Mouse (Mus musculus): ENCODE measurements around the gene Cd82.

Cd82 gene

DNA sequence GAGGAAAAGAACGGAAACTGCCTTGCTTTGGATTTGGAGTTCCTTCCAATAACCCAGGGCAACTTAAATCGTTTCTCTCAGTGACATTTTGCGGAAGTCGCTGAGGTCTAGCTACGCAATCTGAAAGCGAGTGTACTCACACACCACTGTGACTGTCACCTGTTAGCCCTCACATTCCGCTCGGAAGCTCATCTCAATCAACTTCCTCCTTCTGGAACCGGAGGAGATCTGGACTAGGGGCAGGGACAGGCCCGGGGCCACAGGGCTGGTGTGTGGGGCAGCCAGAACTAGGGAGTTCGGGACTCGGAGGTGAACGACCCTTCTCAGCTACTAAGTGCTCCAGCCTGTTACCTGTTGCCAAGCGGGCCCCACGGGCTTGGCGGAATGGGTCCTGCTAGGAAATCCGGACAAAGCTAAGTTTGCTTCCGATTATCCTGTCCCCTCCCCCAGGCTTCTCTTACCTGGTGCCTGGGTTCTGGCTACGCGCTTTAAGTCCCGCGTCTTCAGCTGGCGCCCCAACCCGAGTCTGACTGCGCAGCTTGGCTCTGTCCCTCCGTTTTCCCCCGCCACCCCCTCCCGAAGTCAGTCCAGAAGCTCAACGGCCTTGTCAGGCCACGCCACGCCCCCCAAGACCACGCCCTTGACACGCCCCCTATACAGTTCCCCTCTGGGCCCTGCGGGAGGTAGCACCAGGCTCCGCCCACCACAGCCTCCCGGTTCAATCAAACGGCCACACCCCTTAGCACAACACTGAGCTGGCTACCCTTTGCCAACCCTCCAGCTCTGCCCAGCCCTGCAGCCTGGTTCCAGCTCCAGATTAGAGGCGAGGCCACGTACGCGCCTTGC lies 848 bp downstream of the Cd82 start:
- peak; percentile 99 for DNase-seq

DNA sequence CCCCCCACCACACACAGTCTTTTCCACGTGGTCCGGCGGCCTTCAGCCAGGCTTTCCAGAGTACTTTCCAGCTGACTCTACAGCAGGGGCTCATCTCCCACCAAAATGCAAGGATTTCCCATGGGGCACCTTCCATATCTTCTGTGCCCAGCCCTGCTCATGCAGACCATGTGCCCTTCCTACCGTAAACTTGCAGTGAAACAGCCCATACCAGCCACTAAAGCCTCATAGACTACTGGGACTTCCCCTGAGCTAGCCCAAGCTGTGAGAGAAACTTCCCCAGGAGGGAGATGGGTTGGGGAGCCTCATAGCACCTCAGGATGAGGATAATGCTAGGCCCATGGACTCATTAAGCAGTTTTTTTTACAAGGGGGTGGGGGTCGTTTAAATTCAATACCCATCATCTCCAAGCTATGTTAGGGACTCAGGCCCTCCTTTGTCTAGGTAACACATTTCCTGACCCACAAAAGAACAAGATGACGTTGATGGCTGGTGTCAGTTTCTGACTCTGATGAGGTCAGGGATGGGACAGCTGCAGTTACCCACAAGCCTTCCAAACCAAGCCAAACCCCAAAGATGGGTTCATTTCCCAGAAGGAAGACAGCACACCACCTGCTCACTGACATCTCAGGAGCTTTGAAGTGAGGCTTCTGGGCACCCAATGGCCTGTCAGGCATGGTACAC lies 2.0 kb downstream of the Cd82 start:
- DNase-seq = no peak

DNA sequence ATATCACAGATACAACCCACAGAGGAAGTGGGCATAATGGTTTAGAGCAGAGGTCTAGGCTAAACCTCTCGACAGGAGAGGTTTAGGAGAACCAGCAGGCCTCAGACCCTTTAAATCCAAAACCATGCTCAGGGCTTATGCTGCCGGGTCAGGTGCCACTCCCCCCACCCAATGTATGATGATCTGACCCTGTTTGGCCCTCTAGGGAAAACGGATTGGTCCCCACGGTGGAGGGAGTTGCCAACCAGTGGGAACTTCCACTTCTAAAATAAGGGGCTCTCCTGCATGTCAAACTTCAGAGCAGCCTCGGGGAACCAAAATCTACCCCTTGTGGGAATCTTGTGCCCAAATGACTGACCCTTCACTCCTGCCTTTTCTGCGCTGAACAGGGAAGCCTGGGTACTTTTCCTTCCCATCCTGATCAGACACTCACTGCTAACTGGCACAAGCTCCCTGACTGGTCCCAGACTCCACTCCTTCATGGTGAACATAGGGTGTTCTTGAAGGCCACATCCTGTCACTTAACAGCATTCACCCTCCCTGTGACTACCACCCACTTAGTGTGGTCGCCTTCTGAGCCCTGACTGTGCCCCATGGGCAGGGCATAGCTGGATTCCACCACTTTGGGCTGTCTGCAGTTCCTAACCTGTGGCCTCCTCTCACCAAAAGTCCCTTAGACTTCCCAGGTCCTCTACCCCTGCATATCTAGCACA lies 3.6 kb downstream of the Cd82 start:
- peak; percentile 53 for DNase-seq

DNA sequence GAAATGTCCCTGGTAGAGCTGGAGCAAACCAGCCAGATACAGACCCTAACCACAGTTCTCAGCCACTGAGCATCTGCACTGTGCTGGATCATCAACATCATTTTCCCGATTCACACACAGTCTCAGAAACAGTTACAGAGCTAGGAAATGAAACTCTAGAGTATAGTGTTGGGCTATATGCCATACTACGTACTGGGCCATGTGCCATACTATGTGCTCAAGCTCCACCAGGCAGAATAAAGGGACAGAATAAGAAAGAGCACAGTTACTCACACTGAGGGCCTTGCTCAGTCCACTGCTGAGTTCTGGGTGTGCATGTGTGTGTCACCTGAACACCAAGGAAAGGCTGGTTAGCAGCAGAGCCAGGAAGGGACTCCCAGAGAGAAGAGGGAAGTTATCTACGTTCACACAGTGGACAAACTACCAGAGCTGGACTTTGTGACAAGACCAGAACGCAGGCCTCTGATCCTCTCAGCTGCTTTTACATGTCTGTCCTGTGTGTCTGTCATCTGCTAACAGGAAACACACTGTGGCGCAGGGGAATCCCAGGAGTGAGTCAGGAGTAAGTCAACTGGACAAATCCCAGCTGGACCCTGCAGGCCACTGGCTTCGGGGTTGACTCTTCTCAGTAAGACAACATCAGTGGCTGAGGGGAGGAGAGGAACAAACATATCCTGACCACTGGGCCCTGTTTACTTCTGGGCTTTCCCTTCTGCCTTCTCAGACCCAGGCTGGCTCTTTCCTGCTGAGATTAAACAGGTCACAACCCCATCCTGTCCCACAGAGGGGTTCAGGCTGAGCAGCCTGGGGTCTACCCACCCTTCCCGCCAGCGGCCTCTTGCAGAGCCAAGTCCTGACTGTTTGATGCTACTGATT lies 4.4 kb downstream of the Cd82 start:
- peak; percentile 68 for DNase-seq

DNA sequence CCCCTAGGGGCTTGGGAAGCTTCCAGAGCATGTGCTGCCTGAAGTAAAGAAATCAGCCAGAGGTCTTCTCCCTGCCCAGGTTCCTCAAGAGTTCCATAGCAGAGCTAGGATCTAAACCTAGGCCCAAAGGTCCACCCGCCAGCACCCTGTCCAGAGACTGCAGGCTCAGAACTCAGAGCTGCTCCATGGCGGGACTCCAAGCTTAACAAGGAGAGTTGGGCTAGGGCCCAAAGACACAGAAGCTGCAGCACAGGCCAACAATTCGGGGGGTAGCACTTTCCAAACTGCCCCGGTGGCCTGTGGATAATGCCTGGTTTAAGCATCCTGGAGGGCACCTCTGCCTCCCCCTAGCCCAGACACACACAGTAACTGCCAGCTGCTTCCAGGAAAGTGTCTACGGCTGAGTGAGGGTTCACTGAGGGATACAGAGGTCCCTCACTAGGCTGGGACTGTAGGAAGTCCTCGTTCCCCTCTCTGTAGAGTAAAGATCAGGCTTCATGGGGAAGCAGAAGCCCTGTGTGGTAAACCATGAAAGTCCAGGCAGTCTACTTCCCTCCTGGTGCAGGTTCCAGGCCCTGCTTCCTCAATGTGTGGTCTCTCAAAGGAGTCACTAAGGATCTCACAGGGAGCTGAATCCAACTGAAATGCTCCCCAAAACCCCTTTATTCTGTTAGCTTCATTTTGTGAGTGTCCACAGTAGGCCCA lies 5.4 kb downstream of the Cd82 start:
- DNase-seq = no peak

DNA sequence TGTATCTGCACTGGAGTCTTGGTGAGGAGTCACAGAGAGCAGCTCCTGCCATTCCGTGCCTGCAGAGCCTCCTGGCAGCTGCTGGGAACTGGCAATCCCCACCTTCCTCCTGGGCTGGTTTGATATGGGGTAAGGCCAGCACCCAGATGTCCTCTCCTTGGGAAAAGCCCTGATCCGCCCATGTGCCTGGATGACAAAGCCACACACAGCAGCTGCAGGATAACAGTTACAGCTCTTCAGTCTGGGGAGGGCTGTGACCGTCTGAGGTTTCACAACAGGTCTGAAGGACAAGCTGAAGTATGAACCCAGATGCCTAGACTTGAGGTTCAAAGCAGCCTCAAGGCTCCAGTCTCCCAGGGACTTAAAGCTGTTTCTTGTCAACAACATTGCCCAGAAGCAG lies 6.8 kb downstream of the Cd82 start:
- no peak for DNase-seq

DNA sequence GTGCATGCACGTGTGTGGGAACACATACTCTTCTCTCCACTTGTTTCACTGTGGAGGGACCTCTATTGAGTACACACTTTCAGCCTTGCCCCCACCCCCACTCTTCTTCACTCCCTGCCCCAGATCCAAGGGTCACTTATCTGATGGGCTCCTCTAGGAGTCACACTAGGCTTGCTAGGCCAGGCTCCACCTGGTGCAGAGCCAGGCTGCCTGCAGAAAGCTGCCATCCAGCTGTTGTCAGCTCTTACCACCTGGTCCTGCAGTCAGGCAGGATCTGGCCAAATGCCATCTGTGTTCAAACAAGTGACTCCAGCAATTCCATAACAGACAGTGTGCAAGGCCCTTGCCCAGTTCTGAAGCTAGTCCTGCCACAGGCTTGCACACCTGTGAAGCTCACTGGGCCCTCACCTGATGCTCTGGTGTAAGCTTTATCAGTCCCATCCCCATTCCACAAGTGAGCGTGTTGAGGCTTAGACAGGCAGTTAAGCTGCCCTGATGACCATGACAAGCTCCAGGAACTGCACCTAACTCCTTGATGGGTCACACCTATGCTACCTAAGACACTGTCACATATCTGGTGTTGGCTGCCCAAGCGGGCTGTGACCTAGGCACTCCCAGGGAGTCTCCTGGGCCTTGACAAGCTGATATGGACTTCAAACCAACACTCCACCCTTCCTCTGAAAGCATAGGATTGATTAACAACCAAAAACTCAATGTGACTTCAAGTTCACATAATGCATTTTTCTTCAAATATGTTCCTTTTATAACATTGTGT lies 7.9 kb downstream of the Cd82 start:
- peak; percentile 49 for DNase-seq

DNA sequence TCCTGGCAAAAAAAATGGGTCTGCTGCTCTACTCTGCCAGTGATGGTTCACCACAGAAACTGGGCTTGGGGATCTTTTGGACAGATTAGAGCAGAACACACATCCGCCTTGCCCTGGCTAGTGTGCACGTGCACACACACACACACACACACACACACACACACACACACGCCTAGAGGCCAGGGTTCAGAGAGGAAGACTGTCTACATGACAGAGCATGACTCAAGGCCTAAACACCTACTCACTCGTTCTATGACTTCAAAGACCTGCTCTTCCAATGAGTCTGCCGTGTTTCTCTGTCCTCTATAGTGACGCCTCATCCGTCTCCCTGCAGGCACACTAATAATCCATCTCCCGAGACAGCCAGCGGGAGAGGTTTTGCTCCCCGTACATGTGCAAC lies 8.6 kb downstream of the Cd82 start:
- no peak for DNase-seq

DNA sequence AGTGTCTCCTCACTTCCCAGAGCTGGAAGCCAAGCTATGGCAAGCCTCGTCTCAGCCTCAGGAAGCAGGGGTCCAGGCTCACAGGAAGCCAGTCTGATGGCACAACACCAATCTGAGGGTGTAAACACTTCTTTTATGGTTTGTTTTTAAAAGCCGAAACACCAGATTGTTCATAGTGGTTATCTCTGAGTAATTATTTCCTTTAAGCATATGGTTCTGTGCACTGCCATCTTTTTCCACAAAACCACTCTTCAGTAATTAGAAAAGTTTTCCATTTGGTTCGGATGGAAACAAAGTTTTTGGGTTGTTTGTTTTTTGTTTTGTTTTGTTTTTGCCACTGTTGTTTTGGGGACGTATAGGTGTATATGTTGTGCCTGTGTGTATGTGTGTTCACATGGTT lies 9.9 kb downstream of the Cd82 start:
- no peak for DNase-seq

DNA sequence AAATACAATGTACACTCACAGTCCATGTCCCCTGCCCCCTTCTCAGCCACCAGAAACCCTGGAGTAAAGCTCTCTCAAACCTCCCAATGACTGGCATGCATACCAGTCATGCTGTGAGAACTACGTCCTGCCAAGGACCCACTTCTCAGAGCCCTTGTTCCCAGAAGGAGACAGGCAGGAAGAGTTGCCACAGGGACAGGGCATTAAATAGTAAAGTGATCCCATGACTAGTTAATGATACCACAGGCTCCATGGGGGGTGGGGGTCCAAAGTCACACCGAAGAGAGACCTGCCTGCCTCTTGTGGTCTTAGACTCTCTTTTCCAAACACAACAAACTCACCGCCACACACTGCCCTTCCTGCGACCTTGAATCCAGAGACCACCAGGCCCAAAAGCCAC lies 10.4 kb downstream of the Cd82 start:
- no peak for DNase-seq

DNA sequence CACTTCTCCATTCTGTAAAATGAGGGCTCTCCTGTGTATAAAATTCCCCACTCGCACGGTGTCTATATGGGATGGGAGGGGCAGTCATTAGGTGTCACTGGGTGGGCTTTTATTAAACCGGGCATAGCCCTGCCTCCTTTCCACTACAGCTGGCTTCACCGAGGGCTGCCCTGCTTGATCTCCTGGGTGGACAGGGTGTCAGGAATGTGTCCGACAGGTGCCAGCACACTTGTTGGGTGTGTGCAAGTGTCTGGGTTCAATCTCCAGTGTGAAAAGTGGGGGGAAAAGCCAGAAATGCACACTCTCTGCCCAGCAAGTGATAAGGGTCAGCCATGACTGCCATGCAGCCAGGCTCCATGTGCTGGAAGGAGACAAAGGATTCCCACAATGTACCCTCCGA lies 10.9 kb downstream of the Cd82 start:
- DNase-seq = no peak

DNA sequence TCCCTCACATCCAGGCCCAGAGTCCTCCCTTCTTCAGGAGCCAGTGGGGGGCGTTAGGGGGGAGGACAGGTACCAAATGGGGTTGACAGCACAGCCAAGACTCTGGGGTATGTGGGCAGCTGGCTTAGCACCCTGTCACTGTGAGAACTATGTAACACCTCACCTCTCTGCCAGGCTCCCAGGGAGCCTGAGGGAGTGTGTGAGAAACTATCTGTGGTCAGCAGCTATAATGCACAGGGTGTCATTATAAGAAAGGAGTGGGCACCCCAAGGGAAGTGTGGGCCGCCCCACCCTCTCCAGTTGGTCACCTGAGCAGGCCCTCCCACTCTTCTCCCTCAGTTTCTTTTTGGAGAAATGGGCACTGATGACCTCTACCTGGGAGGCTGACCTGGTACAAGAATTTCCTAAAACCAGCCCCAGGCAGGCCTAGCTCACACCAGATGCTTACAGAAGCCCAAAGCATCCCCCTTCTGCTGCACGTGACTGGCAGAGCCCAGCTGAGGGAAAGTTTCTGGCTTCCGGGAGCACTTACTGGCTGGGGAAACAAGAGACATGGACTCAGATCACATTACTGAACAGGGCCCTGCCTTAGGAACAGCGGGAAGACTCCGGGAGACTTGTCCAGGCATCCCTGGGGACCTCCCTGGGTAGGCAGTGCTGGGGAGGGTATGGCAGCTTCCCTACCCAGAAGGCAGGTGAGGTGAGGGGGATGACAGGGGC lies 11.6 kb downstream of the Cd82 start:
- DNase-seq = no peak

DNA sequence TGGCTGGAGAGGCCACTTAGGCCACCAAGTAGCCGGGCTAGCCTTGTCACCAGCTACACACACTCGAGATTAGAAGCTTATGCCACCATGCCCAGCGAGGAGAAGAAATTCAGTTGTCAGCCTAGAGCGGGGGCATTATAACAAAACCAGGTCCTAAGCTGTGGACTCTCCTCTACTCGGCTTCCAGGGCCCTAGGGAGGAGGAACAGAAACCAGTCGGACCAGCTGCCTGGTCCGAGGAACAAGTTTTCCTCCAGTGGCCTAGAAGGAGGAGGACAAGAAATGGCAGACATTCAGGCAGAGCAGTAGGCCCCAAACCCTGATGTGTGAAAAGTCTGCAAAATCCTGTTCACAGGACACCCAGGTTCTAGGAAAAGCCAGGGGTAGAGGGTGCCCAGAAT lies 12.2 kb downstream of the Cd82 start:
- no peak for DNase-seq

DNA sequence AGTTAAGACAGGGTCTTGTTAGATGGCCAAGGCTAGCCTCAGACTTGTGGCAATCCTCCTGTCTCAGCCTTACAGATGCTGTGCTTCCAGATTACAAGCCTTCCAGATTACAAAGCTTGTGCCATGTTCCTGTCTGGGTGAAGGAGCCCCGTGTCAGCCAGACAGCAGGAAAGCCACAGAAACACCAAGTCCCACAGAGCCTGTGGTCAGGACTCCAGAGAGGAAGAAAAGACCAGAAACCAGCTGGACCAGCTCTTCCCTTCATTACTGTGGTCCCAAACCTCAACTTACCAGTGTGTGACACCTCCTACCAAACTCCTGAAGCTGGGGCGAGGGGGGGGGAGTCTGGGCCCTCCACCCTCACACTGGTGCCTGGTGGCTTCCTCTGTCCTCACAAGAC lies 13.3 kb downstream of the Cd82 start:
- no peak for DNase-seq

DNA sequence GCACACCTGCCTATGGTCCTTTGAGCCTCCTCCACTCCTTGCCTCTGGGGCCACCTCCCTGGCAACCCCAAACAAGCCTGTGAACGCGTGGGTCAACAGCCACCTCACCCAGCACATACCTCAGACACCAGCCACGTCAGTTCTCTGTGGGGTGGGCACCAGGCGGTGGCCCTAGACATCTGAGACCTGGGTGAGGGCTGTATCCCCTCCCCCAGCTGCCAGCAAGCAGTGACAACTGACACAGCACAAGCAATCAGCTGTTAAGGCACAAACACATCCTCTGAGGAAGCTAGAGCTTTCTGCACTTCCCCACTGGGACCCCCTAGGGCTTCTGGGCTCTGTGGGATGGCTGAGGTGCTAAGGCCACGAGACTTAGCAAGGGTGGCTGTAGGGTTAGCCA lies 14.2 kb downstream of the Cd82 start:
- DNase-seq = no peak

DNA sequence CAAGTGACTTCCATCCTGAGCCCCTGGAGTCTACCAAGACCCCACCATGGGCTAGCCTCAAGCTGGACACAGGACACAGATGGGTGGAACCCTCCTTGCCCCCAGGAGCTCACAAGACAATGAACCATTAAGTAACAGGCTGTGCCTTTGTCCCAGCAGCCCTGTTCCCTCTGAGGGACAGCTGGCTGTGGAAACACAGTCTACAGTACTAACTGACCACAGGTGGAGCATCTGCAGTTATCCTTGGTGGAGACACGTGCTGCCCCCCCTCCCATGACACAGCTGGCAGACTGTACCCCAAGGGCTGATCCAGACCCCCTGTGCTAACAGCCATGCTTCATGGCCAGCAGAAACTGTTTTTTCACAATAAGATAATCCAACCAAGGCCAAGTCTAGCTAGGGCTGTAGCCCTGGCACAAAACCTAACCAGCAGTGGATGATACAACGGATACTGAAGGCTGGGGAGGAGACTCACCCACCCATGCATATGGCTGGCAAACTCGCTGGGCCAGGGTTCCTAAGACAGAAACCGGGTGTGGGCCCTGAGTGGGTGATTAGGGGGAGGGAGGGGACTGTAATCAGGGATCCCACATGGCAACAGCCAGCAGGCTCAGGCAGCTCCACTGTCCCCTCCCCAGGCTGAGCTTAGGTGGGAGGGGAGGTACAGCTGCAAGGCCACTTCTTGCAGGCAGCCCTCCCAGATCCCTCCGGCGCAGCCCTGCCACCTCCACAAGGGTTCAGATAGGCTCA lies 15.3 kb downstream of the Cd82 start:
- no peak for DNase-seq

DNA sequence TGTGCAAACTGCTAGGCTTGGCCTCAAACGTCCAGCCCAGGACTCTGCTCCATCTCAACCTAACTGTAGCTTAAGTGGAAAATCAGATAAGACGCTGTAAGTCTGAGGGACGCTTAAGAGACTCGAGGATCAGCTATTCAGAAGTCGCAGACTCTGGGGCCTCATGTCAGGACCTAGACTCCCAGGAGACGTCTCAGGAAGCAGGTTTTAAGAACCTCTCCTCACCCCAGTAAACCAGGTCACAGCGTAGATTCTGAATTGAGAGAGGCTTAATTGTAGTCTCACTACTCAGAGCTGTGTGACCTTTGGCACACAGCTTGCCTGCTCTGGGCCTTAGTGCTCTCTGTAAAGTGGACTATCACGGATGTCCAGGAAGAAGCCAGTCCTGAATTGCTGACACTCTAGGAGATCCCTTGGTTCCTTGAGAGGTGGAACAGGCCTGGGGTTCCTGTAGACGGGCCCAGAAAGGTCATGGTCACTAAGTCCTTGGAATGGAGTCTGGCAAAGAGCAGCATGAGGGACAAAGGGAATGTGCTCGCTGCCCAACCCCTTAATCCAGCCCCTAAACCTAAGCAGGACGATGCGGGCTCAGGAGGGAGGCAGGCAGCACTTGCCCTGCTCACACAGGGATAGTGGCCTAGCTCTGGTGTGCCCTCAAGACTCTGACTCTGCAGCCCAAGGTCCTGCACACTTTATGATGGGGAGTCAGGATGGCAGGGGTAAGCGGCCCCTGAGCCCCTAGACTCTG lies 16.2 kb downstream of the Cd82 start:
- DNase-seq = no peak

DNA sequence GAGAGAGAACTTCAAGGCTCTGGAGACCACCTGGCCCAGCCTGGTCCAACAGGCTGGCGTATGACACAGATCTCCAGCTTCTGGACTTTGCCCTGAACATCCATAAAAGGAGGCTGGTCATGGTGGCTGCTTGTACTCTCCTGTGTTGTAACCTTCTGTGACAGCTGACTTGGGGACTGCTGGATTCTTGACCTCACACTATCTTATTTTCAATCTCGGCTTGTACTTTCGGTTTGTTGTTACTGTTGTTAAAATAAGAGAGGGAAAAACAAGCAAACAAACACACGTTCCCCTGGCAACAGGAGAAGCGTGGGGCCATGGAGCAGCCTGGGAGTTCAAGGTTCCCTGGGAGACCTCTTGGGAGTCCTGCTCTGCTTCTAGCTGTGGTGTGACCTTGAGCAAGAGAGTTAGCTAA lies 17.7 kb downstream of the Cd82 start:
- no peak for DNase-seq

DNA sequence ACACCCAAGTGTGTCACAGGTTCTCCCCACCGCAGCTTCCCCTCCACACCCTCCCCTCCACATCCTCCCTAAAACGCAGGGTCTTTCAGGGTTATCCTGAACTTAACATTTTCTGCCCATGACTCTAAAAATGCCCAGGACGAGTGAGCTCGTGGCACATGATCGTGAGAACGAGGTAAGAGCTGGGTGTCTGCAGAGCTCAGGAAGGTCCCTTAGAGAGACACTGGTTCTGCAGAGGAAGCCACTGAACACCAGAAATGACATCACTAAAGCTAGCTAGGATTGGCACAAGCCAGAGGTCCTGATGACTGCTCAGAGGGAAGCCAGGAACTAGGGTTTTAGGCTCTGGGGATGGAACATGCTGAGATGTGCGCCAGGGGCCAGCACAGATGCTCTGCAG lies 18.7 kb downstream of the Cd82 start:
- DNase-seq = no peak
